Mouse (Mus musculus) CH12.LX (cell line): ENCODE measurements around the gene Cep112.

Experiments
- CTCF ChIP-seq, 2 experiments: IDR thresholded peaks in 1 of 2; conservative IDR thresholded peaks in 1 of 2; 2 replicates each; pipeline ENCODE4 v1.5.1; 2011 to 2012; ENCODE audit warnings: low read depth in 2 of 2, low read length in 2 of 2, improper control_type of control experiment in 1 of 2, inconsistent platforms in 1 of 2, mild to moderate bottlenecking in 1 of 2, moderate library complexity in 1 of 2
- ELF1 ChIP-seq: IDR thresholded peaks from 2 replicates; pipeline ENCODE4 v1.6.1; 2014; ENCODE audit warnings: low read depth, mild to moderate bottlenecking, inconsistent platforms, low read length, improper control_type of control experiment

GRCm38 (mm10) chr11:108621434-108621901 lies 196.5 kb downstream of the Cep112 start:
- TF ChIP-seq CTCF (conservative IDR thresholded peaks at IDR 0.05 in 1 of 2, IDR thresholded peaks at IDR 0.05 in 1 of 2; ENCODE audit: low read depth in 2 of 2, low read length in 2 of 2), result no peak
- TF ChIP-seq ELF1, result no peak
